Mouse (Mus musculus): ENCODE data around the gene Slc15a5. TPM values are rescaled to one million over a fixed set of nuclear protein-coding genes. Genes with fewer than 3 reads are reported as not detected.
"Not testable (repeated sequence)": the region's sequence is repeated elsewhere in the genome, so short reads cannot be mapped to it uniquely, and the experiment has no call there.

Slc15a5 gene
- polyA plus RNA-seq, 1 experiment from 2014 or later = 0.53 TPM

GRCm38 (mm10) chr6:138089084-138089483 lies 9.4 kb upstream of the Slc15a5 start:
- no peaks in the 10 kb centered on the region for H3K27me3 ChIP-seq (ENCODE audit: control insufficient read depth, insufficient read depth, low read depth, low read length)
- no peaks in the 10 kb centered on the region for H3K36me3 ChIP-seq (ENCODE audit: control insufficient read depth, insufficient read depth, low read length)
- H3K4me1 ChIP-seq (ENCODE audit: control insufficient read depth, insufficient read depth, low read length) = no peaks in the 10 kb centered on the region
- no peak overlapping the region for H3K9ac ChIP-seq (ENCODE audit: low read depth, low read length)
- H3K4me2 ChIP-seq (ENCODE audit: low read length) = no peak overlapping the region
- no peaks in the 10 kb centered on the region for H3K9me3 ChIP-seq (replicated peaks; ENCODE audit: control insufficient read depth, low read length, poor library complexity, severe bottlenecking)
- no peak for ATAC-seq
- 79% methylated on average over 8 of the region's 8 CpGs for WGBS
- no peak overlapping the region for H3K4me3 ChIP-seq (ENCODE audit: low read depth, low read length)
- no peak overlapping the region for H3K27ac ChIP-seq (ENCODE audit: low read length)

GRCm38 (mm10) chr6:138086421-138086820 lies 6.7 kb upstream of the Slc15a5 start:
- H3K4me2 ChIP-seq (ENCODE audit: low read length); H3K4me3 ChIP-seq (ENCODE audit: low read depth, low read length); H3K9me3 ChIP-seq (replicated peaks; ENCODE audit: control insufficient read depth, low read length, poor library complexity, severe bottlenecking); H3K27me3 ChIP-seq (ENCODE audit: control insufficient read depth, insufficient read depth, low read depth, low read length); H3K9ac ChIP-seq (ENCODE audit: low read depth, low read length); H3K27ac ChIP-seq (ENCODE audit: low read length); H3K4me1 ChIP-seq (ENCODE audit: control insufficient read depth, insufficient read depth, low read length); H3K36me3 ChIP-seq (ENCODE audit: control insufficient read depth, insufficient read depth, low read length); ATAC-seq: not testable (repeated sequence)

GRCm38 (mm10) chr6:138080778-138081549 lies 1.2 kb upstream of the Slc15a5 start:
- H3K4me1 ChIP-seq (ENCODE audit: control insufficient read depth, insufficient read depth, low read length) = no peaks in the 10 kb centered on the region
- ATAC-seq = no peak
- no peak overlapping the region for H3K27ac ChIP-seq (ENCODE audit: low read length)
- 87% methylated on average over 6 of the region's 6 CpGs for WGBS
- H3K4me3 ChIP-seq (ENCODE audit: low read depth, low read length) = no peak overlapping the region
- H3K27me3 ChIP-seq (ENCODE audit: control insufficient read depth, insufficient read depth, low read depth, low read length) = no peaks in the 10 kb centered on the region
- H3K9ac ChIP-seq (ENCODE audit: low read depth, low read length) = no peak overlapping the region
- H3K4me2 ChIP-seq (ENCODE audit: low read length) = no peak overlapping the region
- no peaks in the 10 kb centered on the region for H3K36me3 ChIP-seq (ENCODE audit: control insufficient read depth, insufficient read depth, low read length)
- H3K9me3 ChIP-seq (replicated peaks; ENCODE audit: control insufficient read depth, low read length, poor library complexity, severe bottlenecking) = no peaks in the 10 kb centered on the region

- Histone ChIP-seq H3K4me2 (ENCODE audit: low read length) (no peak overlapping the region), H3K4me1 (ENCODE audit: control insufficient read depth, insufficient read depth, low read length) (no peaks in the 10 kb centered on the region), H3K27ac (ENCODE audit: low read length) (no peak overlapping the region), H3K9me3 (replicated peaks; ENCODE audit: control insufficient read depth, low read length, poor library complexity, severe bottlenecking) (no peaks in the 10 kb centered on the region), H3K36me3 (ENCODE audit: control insufficient read depth, insufficient read depth, low read length) (no peaks in the 10 kb centered on the region), H3K9ac (ENCODE audit: low read depth, low read length) (no peak overlapping the region), H3K27me3 (ENCODE audit: control insufficient read depth, insufficient read depth, low read depth, low read length) (no peaks in the 10 kb centered on the region), H3K4me3 (ENCODE audit: low read depth, low read length) (no peak overlapping the region)
- 87% methylated on average over 5 of the region's 5 CpGs for WGBS
- no peak for ATAC-seq
Measured at GRCm38 (mm10) chr6:138077681-138078439, 1.9 kb downstream of the Slc15a5 start.

- Histone ChIP-seq H3K36me3 (ENCODE audit: control insufficient read depth, insufficient read depth, low read length) (no peaks in the 10 kb centered on the region), H3K9ac (ENCODE audit: low read depth, low read length) (no peak overlapping the region), H3K9me3 (replicated peaks; ENCODE audit: control insufficient read depth, low read length, poor library complexity, severe bottlenecking) (no peaks in the 10 kb centered on the region), H3K27ac (ENCODE audit: low read length) (no peak overlapping the region), H3K4me1 (ENCODE audit: control insufficient read depth, insufficient read depth, low read length) (peaks cover 3% of the 10 kb centered on the region; the same call in 1 of the 2 replicates), H3K27me3 (ENCODE audit: control insufficient read depth, insufficient read depth, low read depth, low read length) (no peaks in the 10 kb centered on the region), H3K4me2 (ENCODE audit: low read length) (no peak overlapping the region), H3K4me3 (ENCODE audit: low read depth, low read length) (no peak overlapping the region)
- 100% methylated on average over 1 of the region's 1 CpGs for WGBS
- ATAC-seq = no peak
Measured at GRCm38 (mm10) chr6:138075723-138076122, 4.0 kb downstream of the Slc15a5 start.

- Histone ChIP-seq H3K4me3 (ENCODE audit: low read depth, low read length) (no peak overlapping the region), H3K9ac (ENCODE audit: low read depth, low read length) (no peak overlapping the region), H3K4me2 (ENCODE audit: low read length) (no peak overlapping the region), H3K36me3 (ENCODE audit: control insufficient read depth, insufficient read depth, low read length) (no peaks in the 10 kb centered on the region), H3K4me1 (ENCODE audit: control insufficient read depth, insufficient read depth, low read length) (peaks cover 3% of the 10 kb centered on the region; the same call in 1 of the 2 replicates), H3K27me3 (ENCODE audit: control insufficient read depth, insufficient read depth, low read depth, low read length) (no peaks in the 10 kb centered on the region), H3K9me3 (replicated peaks; ENCODE audit: control insufficient read depth, low read length, poor library complexity, severe bottlenecking) (no peaks in the 10 kb centered on the region), H3K27ac (ENCODE audit: low read length) (no peak overlapping the region)
- WGBS = 81% methylated on average over 2 of the region's 2 CpGs
- ATAC-seq = no peak
Measured at GRCm38 (mm10) chr6:138073540-138073939, 6.2 kb downstream of the Slc15a5 start.

- no peak overlapping the region for H3K9ac ChIP-seq (ENCODE audit: low read depth, low read length)
- H3K36me3 ChIP-seq (ENCODE audit: control insufficient read depth, insufficient read depth, low read length) = no peaks in the 10 kb centered on the region
- ATAC-seq = no peak
- H3K27me3 ChIP-seq (ENCODE audit: control insufficient read depth, insufficient read depth, low read depth, low read length) = no peaks in the 10 kb centered on the region
- no peak overlapping the region for H3K27ac ChIP-seq (ENCODE audit: low read length)
- no peak overlapping the region for H3K4me3 ChIP-seq (ENCODE audit: low read depth, low read length)
- H3K9me3 ChIP-seq (replicated peaks; ENCODE audit: control insufficient read depth, low read length, poor library complexity, severe bottlenecking) = no peaks in the 10 kb centered on the region
- 67% methylated on average over 8 of the region's 8 CpGs for WGBS
- H3K4me2 ChIP-seq (ENCODE audit: low read length) = no peak overlapping the region
- H3K4me1 ChIP-seq (ENCODE audit: control insufficient read depth, insufficient read depth, low read length) = peaks cover 3% of the 10 kb centered on the region; the same call in 1 of the 2 replicates
Measured at GRCm38 (mm10) chr6:138072963-138073339, 6.8 kb downstream of the Slc15a5 start.

- no peak for ATAC-seq
- H3K27me3 ChIP-seq (ENCODE audit: control insufficient read depth, insufficient read depth, low read depth, low read length) = no peaks in the 10 kb centered on the region
- H3K9ac ChIP-seq (ENCODE audit: low read depth, low read length) = no peak overlapping the region
- no peaks in the 10 kb centered on the region for H3K9me3 ChIP-seq (replicated peaks; ENCODE audit: control insufficient read depth, low read length, poor library complexity, severe bottlenecking)
- H3K4me1 ChIP-seq (ENCODE audit: control insufficient read depth, insufficient read depth, low read length) = peaks cover 3% of the 10 kb centered on the region; the same call in 1 of the 2 replicates
- H3K36me3 ChIP-seq (ENCODE audit: control insufficient read depth, insufficient read depth, low read length) = no peaks in the 10 kb centered on the region
- 80% methylated on average over 5 of the region's 5 CpGs for WGBS
- no peak overlapping the region for H3K27ac ChIP-seq (ENCODE audit: low read length)
- no peak overlapping the region for H3K4me2 ChIP-seq (ENCODE audit: low read length)
- no peak overlapping the region for H3K4me3 ChIP-seq (ENCODE audit: low read depth, low read length)
Measured at GRCm38 (mm10) chr6:138072110-138072962, 7.4 kb downstream of the Slc15a5 start.

Measured in midbrain, embryonic 16.5 days (tissue).